Mouse (Mus musculus) frontal cortex, adult 2 months (tissue): Measurements from ENCODE around the gene Anks1. TPM values are rescaled to one million over a fixed set of nuclear protein-coding genes. Genes with fewer than 3 reads are reported as not detected.
"Not testable (repeated sequence)": the region's sequence is repeated elsewhere in the genome, so short reads cannot be mapped to it uniquely, and the experiment has no call there.

Experiments
- DNase-seq, 2 experiments: peaks; one replicate each; pipeline ENCODE4 v3.0.0; 2022; ENCODE audit warnings: low spot score in 1 of 2; ENCODE audit errors: extremely low spot score in 1 of 2
- polyA plus RNA-seq: library from polyadenylated mRNA; depleted of rRNA; stranded (reverse); fragments of >200 nt; gene quantifications from 2 replicates; pipeline ENCODE4 v1.2.3, GENCODE M21; 2012

Gene Anks1
- polyA plus RNA-seq, 1 experiment, result 32.3 TPM

- DNase-seq, result no peak
Observed at GRCm38 (mm10) chr17:27964607-27965006, 55.5 kb downstream of the Anks1 start.

GRCm38 (mm10) chr17:27965292-27965691, 56.2 kb downstream of the Anks1 start:
- DNase-seq, result no peak

GRCm38 (mm10) chr17:27966056-27966455, 57.0 kb downstream of the Anks1 start:
- no peak for DNase-seq

- DNase-seq, result no peak
Observed at GRCm38 (mm10) chr17:27966508-27967021, 57.5 kb downstream of the Anks1 start.

DNA sequence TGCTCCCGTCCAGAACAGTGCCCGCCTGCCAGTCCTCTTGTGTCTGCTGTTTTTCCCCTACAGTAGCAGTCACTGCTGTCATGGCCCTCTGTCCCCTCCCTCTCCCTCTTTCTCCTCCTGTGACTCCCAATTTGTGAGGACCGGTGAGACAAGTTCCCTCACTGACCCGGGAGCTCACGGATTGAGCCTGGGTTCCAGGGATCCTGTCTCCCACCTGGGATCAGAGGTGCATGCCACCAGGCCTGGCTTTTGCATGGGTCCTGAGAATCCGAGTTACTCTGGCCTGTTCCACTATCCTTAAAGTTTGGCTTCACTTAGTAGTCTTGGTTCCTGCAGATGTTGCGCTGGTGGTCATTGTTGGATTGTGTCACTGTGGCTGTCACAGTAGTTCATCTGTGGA, 58.4 kb downstream of the Anks1 start:
- DNase-seq, result no peak

- DNase-seq, result no peak
Observed at GRCm38 (mm10) chr17:27968033-27968750, 59.1 kb downstream of the Anks1 start.

- no peak for DNase-seq
Observed at GRCm38 (mm10) chr17:27968903-27969302, 59.8 kb downstream of the Anks1 start.

DNA sequence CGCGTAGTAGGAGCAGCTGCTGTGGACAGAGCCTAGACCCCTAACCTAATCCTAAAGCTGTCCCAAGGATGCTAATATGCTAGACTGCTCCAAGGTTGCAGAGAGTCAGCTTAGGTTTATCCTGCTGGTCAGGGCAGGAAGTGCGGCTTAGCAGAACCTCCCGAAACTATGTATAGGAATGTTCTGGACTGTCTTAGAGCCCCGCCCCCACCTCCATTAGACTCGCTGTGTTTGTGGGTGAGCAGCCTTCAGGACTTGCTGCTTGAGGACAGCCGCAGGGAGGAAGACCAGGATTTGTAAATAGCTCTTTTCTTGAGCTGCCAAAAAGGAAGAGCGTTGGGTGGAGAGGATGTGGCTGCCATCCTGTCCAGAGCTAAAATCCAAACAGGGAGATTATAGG, 60.3 kb downstream of the Anks1 start:
- no peak for DNase-seq

GRCm38 (mm10) chr17:27969896-27970295, 60.8 kb downstream of the Anks1 start:
- no peak for DNase-seq

GRCm38 (mm10) chr17:27970305-27970704, 61.2 kb downstream of the Anks1 start:
- no peak for DNase-seq

DNA sequence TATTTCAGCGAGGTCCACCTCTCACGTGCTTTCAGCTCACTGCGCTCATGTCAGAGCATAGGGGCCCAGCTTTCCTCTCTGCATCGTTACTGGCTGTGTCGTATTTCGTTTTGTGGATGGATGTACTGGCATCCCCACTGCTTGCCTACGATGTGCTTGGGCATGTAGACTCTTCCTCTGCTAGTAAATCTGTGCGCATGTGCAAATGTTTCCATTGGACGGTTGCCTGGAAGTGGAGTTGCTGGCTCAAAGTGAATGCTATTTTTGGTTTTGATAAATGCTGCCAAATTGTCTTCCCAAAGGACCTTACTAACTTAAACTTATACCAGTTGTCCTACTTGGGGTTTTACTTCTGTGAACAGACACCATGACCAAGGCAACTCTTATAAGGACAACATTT, 62.4 kb downstream of the Anks1 start:
- peak; percentile 59 to 87 for DNase-seq

DNA sequence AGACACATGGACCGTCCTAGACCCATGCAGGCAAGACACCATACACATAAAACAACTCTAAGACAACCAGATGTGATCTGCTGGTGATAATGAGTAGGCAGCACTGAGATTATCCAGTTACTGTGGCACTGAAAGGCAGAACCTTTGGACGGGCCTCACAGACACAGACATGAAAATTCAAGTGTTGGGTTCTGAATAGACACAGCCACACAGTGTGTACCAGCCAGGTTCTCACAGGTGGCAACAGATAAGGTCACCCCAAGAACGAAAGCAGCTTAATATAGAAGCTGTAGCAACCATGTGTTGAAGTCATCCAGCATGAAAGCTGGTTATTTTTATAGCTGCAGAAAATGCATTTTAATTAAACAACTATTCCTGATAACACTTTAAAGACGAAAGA, 64.2 kb downstream of the Anks1 start:
- DNase-seq, result no peak

DNA sequence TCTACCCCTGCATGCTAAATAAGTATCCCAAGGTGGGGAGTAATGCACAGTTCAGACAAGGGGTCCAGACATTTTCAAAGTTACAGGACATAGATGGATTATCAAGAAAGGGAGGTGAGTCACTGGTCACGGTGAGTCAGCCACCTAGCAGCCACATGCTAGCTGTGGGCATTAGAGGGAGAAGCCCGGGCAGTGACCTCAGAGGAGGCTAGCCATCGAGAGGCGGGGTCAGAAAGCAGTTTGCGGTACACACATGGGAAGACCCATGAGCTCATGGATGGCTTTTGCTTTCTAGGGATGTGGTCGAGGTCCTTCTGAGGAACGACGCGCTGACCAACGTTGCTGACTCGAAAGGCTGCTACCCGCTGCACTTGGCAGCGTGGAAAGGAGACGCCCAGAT, 67.2 kb downstream of the Anks1 start:
- DNase-seq, result no peak

DNA sequence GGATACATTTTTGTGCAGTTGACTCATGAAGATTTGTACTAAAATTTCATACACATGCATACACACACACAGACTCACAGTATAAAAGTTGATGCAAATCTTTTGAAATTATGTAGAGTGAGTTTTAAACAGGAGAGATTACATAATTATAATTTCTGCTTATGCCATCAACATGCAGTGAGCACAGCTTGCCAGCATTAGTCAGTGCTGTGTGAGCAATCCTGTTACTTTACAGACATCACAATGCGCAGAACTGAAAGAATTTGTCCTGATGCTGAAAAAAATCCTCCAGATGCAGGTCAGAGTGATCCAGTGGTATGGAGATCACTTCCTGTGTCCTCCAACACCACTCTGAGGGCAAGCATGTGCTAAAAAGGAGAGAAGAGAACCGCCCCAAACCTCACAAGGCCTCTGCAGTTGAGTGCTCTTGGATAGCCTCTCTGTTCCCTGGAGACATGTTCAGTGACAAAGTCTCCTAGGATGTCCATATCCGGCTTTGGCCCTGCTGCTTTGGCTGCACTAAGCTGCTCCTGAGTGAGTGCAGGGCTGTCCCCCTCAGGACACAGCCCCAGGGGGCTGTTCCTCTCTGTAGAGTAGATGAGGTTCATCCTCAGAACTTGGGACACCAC, 68.0 kb downstream of the Anks1 start:
- peak in 1 of 2 experiments; percentile 37 for DNase-seq

DNA sequence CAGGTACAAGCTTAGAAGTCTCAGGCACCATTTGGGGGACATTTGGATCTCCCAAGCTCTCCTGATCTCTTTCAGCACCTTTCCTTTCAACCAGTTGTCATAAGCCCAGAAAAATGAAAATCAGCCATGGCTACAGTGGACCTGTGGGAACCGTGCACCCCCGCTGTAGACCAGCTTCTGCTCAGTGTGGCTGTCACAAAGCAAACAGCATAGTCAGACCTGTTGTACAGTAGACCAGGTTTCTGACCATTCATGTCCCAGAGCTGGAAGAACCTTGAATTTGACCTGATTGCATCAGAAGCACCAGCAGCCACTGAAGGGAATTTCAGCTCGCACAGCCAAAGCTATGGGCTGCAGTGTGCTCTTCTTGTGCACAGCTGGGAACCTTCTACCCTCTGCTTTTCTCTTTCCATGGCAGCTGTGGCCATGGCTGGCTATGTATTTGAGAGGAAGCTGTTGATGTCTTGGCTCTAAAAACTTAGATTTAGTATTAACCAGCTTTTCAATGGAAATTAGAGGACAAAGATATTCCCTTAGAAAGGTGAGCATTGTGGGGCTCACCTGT, 71.4 kb downstream of the Anks1 start:
- DNase-seq, result no peak

- DNase-seq, result no peak
Observed at GRCm38 (mm10) chr17:27981451-27982069, 72.5 kb downstream of the Anks1 start.

DNA sequence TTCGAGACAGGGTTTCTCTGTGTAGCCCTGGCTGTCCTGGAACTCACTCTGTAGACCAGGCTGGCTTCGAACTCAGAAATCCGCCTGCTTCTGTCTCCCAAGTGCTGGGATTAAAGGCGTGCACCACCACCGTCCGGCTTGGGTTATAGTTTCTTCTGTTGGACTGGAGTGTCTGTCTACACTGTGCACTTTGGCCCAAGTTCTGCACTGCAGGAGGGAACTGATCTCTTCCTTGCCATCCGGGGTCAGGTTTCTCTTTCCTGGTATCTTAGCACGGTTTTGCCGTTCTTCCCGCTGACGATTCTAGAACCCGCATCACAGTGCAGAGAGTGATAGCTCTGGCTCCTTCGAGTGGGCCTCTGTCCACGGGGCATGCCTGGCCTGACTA, 73.0 kb downstream of the Anks1 start:
- not testable (repeated sequence) for DNase-seq

DNA sequence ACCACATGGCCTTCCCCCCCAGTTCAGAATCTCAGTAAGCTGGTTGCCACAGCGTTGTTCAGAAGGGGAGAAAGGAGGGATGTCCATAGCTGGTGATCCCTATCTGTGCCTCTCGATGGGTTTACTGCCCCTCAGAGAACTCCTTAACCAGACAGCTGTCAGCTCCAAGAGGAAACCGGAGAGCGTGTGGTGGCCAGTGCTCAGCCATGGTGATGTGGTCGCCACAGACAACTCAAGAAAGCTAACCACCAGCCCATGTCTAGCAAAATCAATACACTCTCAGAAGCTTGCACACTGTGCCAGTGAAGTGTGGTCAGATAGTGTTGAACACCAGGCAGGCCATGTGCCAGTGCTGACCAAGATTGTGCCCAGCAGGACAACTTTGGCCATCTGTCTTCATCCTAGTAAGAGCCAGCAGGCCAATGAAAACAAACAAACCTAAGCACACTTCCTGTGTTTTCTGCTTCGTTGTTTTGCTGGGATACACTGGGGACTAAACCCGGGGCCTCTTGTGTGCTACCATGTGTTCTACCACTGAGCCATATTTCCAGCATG, 73.7 kb downstream of the Anks1 start:
- no peak for DNase-seq

- no peak for DNase-seq
Observed at GRCm38 (mm10) chr17:27984421-27984820, 75.3 kb downstream of the Anks1 start.

DNA sequence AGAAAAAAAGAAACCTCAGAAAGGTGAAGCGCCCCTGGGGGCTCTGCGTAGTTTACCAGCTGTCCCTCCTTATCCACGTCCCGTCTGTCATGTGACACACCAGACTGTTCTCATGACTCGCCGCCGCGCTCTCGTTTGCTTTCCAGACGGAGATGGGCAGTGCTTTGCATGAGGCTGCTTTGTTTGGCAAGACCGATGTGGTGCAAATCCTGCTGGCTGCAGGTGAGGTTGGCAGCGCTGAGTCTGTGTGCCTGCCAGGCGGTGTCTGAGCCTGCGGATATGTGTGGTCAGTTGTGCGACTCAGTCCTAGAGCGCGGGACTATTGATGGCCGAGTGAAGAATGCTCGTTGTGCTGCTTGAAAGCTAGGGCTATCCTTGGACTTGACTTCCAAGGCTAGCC, 77.0 kb downstream of the Anks1 start:
- no peak for DNase-seq
